Mouse (Mus musculus) urinary bladder, postnatal 14 days (tissue): Measurements from ENCODE around the gene Aanat.
A peak's percentile ranks its signal among the peaks of the same experiment; 100 is the strongest.

Experiments used
- DNase-seq: peaks from one replicate; pipeline ENCODE4 v3.0.0; 2021; ENCODE audit warnings: low spot score

Aanat gene

GRCm38 (mm10) chr11:116586310-116586709, at the start of gene Aanat:
Gene Aanat (plus strand): TSS chr11:116586432.
- no peak for DNase-seq

GRCm38 (mm10) chr11:116536685-116537084, 49.5 kb upstream of the Aanat start:
- no peak for DNase-seq

- DNase-seq = no peak
Observed at GRCm38 (mm10) chr11:116537388-116537787, 48.8 kb upstream of the Aanat start.

- peak; percentile 70 for DNase-seq
Observed at GRCm38 (mm10) chr11:116538142-116538735, 48.0 kb upstream of the Aanat start.

- no peak for DNase-seq
Observed at GRCm38 (mm10) chr11:116541183-116541582, 45.0 kb upstream of the Aanat start.

GRCm38 (mm10) chr11:116543110-116543509, 43.1 kb upstream of the Aanat start:
- DNase-seq = peak; percentile 62

GRCm38 (mm10) chr11:116547296-116548060, 38.8 kb upstream of the Aanat start:
- no peak for DNase-seq

GRCm38 (mm10) chr11:116548780-116549179, 37.5 kb upstream of the Aanat start:
- no peak for DNase-seq

- DNase-seq = no peak
Observed at GRCm38 (mm10) chr11:116549273-116550038, 36.8 kb upstream of the Aanat start.

GRCm38 (mm10) chr11:116550748-116551147, 35.5 kb upstream of the Aanat start:
- no peak for DNase-seq

- no peak for DNase-seq
Observed at GRCm38 (mm10) chr11:116552194-116552593, 34.0 kb upstream of the Aanat start.

- DNase-seq = peak; percentile 34
Observed at GRCm38 (mm10) chr11:116554171-116554878, 31.9 kb upstream of the Aanat start.

GRCm38 (mm10) chr11:116555572-116555971, 30.7 kb upstream of the Aanat start:
- DNase-seq = no peak

GRCm38 (mm10) chr11:116556308-116556707, 29.9 kb upstream of the Aanat start:
- no peak for DNase-seq

GRCm38 (mm10) chr11:116565283-116566041, 20.8 kb upstream of the Aanat start:
- peak; percentile 31 for DNase-seq

- no peak for DNase-seq
Observed at GRCm38 (mm10) chr11:116567531-116567930, 18.7 kb upstream of the Aanat start.

- DNase-seq = no peak
Observed at GRCm38 (mm10) chr11:116570821-116571220, 15.4 kb upstream of the Aanat start.

GRCm38 (mm10) chr11:116571767-116572679, 14.2 kb upstream of the Aanat start:
- no peak for DNase-seq

GRCm38 (mm10) chr11:116572756-116573543, 13.3 kb upstream of the Aanat start:
- no peak for DNase-seq

- no peak for DNase-seq
Observed at GRCm38 (mm10) chr11:116574486-116574885, 11.7 kb upstream of the Aanat start.
